Mouse (Mus musculus) adipocyte (in vitro differentiated cells): ENCODE measurements around the gene Tbc1d2b.

ENCODE experiments used
- DNase-seq: peaks from one replicate; pipeline ENCODE4 v3.0.0-alpha.2; 2016; ENCODE audit warnings: low spot score

The Tbc1d2b gene

GRCm38 (mm10) chr9:90270193-90270943 lies at the start of gene Tbc1d2b:
TSS of gene Tbc1d2b (minus strand) at chr9:90270804.
- peak; percentile 37 for DNase-seq

- no peak for DNase-seq
Observed at GRCm38 (mm10) chr9:90316300-90316699, 45.7 kb upstream of the Tbc1d2b start.

- no peak for DNase-seq
Observed at GRCm38 (mm10) chr9:90315662-90316061, 45.1 kb upstream of the Tbc1d2b start.

GRCm38 (mm10) chr9:90304254-90304653 lies 33.6 kb upstream of the Tbc1d2b start:
- no peak for DNase-seq

- peak; percentile 79 for DNase-seq
Observed at GRCm38 (mm10) chr9:90303101-90303835, 32.7 kb upstream of the Tbc1d2b start.

GRCm38 (mm10) chr9:90302670-90303069 lies 32.1 kb upstream of the Tbc1d2b start:
- DNase-seq: no peak

GRCm38 (mm10) chr9:90301081-90301688 lies 30.6 kb upstream of the Tbc1d2b start:
- DNase-seq: no peak

- no peak for DNase-seq
Observed at GRCm38 (mm10) chr9:90297637-90298036, 27.0 kb upstream of the Tbc1d2b start.

- no peak for DNase-seq
Observed at GRCm38 (mm10) chr9:90293641-90294398, 23.2 kb upstream of the Tbc1d2b start.

GRCm38 (mm10) chr9:90278397-90278796 lies 7.8 kb upstream of the Tbc1d2b start:
- no peak for DNase-seq

- DNase-seq: no peak
Observed at GRCm38 (mm10) chr9:90277884-90278283, 7.3 kb upstream of the Tbc1d2b start.

- DNase-seq: no peak
Observed at GRCm38 (mm10) chr9:90276779-90277178, 6.2 kb upstream of the Tbc1d2b start.

GRCm38 (mm10) chr9:90275906-90276305 lies 5.3 kb upstream of the Tbc1d2b start:
- no peak for DNase-seq

GRCm38 (mm10) chr9:90275500-90275899 lies 4.9 kb upstream of the Tbc1d2b start:
- DNase-seq: no peak

- DNase-seq: no peak
Observed at GRCm38 (mm10) chr9:90274516-90274915, 3.9 kb upstream of the Tbc1d2b start.

- DNase-seq: no peak
Observed at GRCm38 (mm10) chr9:90272346-90272745, 1.7 kb upstream of the Tbc1d2b start.

GRCm38 (mm10) chr9:90271541-90272090 lies 1.0 kb upstream of the Tbc1d2b start:
- DNase-seq: no peak

- DNase-seq: no peak
Observed at GRCm38 (mm10) chr9:90270944-90271295, 316 bp upstream of the Tbc1d2b start.

GRCm38 (mm10) chr9:90269011-90269681 lies 1.5 kb downstream of the Tbc1d2b start:
- peak; percentile 80 for DNase-seq

GRCm38 (mm10) chr9:90266926-90267325 lies 3.7 kb downstream of the Tbc1d2b start:
- DNase-seq: no peak

- no peak for DNase-seq
Observed at GRCm38 (mm10) chr9:90266059-90266458, 4.5 kb downstream of the Tbc1d2b start.
